Mouse (Mus musculus) thymus, postnatal 0 days (tissue): ENCODE measurements around the gene Tex26. TPM values are rescaled to one million over a fixed set of nuclear protein-coding genes. Genes with fewer than 3 reads are reported as not detected.

Source experiments
- DNase-seq: peaks from one replicate; pipeline ENCODE4 v3.0.0-alpha.2; 2015; ENCODE audit warnings: low spot score
- polyA plus RNA-seq: library from polyadenylated mRNA; unstranded; fragments of >200 nt; fragmentation: Nextera tagmentation; extraction: Ambion mirVana; gene quantifications from 2 replicates; pipeline ENCODE4 v1.2.1, GENCODE M21; 2015

The Tex26 gene
- polyA plus RNA-seq, 1 experiment from 2014 or later = 0.91 TPM

DNA sequence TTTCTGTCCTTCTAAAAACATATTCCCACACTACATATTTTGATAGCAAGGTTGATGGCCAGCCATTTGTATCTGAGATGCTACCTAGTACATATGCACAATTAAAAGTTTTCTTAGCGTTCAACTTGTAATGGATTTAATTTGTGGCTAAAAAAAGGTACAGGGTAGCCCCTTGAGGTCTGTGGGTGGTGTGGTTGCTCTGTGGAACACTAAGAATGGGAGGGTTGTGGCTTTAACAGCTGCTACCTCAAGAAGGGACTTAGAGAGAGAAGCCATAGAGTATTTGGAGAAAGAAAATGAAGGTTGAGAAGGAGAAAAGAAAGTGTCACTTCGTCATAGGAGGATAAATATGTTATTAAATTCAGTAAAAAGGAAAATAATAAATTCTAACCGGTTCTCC, 8.5 kb upstream of the Tex26 start:
- DNase-seq = peak; percentile 55

DNA sequence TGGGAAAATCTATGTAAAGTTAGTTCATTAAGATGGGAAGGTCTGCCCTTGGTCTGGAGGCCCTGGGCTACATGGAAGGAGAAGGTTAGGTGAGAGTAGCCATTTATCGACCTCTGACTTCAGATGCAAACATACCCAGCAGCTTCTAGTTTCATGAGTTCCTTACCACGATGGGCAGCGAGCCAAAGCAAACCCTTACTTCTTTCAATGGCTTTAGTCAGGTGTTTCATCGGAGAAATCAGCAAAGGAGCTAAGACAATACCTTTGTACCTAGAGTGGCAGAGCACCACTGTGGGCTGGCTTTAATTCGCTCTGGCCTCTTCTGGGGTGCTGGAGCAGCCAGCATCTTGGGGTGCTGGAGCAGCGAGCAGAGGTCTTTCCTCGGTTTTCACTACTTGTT, 5.8 kb upstream of the Tex26 start:
- no peak for DNase-seq

DNA sequence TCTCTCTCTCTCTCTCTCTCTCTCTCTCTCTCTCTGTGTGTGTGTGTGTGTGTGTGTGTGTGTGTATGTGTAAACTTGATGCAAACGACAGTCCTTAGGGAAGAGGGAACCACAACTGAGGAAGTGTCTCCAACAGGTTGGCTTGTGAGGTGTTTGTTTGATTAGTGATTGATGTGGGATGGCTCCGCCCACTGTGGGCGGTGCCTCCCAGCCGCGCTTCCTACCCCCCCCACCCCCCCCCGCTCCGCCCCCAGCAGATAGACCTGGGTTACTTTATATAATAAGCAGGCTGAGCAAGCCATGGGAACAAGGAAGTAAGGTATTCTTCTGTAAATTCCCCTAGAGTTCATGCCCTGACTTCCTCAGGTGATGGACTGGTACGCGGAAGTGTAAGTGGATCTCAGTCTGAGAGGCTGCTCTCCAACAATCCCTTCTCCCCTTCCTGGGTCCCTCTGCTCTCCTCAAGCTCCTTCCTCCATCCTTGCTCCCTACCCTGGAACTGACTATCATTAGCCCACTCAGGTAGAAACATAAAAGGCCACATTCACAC, 5.2 kb upstream of the Tex26 start:
- DNase-seq = no peak

DNA sequence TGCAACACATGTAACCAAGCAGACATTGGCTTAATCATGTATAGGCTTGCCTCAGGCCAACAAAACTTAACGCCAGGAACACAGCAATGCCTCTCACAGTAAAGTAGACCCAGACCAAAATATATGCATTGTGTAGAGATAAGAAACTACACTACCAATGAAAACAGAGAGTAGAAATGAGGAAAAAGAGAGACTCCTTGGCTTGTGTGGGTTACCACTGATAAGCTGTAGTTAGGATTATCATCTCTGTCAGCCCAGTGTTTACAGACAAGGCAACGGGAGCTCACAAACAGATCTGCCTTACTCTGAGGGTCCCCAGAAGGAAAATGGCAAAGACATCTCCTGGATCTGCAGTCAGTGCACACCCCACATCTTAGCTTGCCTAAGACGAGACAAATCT, 2.9 kb upstream of the Tex26 start:
- no peak for DNase-seq

DNA sequence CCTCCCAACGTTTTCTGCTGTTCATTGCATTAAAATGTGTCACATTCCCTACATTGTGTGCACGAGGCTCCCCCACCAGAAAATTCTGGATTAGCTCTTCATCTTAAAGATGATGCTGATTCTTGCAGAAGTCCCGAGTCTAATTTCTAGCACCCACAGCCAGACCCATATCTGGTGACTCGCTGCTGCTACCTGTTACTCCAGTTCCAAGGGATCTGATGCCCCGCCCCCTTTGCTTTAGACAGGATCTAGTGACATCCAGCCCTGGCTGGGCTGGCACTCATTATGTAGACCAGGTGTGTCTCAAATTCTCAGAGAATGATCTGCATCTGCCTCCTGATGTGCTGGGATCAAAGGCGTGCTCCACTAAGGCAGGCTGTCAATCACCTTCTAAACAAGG, 2.3 kb upstream of the Tex26 start:
- DNase-seq = no peak

DNA sequence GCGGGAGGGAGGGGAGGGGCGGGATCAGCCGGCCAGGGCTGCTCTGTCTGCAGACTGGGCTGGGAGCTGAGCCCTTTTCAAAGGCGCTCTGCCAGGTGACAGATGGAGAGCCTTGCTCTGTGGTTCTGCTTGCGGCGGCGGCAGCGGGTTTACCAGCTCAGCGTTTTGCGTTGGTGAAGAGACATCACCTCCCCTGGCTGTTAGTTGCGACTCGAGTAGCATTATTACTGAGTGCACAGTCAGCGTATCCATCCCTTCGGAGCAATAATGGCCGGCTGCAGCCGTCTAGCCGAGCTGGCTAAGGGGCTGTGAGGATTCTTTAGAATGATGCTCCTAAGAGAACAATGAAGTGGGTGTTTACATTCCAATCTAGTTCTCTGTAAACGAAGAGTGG, 717 bp downstream of the Tex26 start:
- peak; percentile 59 for DNase-seq

DNA sequence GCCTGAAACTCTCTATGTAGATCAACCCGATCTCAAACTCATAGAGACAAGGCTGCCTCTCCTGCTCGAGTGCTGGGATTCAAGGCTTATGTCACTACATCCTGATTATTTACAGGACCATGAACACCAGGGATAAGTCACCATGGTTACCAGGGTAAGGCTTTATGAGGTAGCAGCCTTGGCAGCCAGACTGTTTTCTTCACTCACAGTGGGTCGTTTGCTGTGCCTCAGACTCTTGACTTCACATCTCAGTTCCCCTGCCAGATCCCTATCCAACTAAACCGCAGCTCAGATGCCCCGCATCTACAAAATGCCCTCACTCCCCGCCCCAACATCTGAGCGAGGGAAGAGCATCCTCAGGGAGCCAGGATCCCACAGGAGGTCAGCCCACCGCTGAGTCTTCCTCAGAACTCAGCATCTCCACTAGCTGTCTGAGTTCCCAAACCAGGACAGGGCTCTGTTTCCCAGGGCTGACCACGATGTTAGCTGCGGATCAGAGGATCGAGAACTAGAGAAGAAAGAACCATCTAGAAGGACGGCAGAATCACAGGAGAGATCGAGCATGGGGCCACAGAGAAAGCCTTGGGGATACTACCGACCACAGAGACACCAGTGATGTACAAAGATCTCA, 2.3 kb downstream of the Tex26 start:
- no peak for DNase-seq

DNA sequence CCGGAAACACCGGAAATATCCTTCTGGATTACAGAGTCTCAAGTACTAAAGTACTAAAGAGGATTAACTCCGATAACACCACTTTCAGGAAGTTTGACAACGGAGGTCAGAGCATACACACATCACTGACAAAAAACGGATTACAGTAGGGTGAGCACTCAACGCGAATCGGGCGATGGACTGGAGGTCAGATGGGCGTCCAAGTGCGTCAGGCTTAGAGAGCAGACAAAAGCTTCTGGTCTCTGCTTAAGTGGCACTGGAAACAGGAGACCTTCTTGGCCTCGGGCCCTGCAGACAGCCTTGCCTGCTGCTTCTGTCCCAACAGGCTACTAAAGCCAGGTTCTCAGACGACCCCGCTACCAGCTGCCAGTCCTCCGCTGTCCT, 2.8 kb downstream of the Tex26 start:
- DNase-seq = no peak

DNA sequence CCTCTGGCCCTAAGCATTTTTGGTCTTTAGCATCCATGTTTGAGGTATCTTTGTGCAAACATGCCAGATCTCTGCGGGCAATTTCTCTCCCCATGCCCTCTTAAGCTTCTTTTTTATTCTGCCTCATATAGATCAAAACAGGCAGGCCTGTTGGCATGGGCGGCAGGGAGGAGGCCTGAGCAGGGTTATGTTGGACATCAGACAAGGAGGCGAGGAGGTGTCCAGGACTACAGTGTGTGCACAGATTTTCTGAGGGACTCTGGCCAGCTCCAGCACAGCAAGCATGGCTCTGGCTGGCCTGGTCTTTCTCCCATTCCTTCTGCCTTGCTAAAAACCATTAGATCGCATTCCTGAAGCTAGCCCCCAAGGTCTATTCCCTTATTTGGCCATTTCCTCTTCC, 5.0 kb downstream of the Tex26 start:
- DNase-seq = no peak

DNA sequence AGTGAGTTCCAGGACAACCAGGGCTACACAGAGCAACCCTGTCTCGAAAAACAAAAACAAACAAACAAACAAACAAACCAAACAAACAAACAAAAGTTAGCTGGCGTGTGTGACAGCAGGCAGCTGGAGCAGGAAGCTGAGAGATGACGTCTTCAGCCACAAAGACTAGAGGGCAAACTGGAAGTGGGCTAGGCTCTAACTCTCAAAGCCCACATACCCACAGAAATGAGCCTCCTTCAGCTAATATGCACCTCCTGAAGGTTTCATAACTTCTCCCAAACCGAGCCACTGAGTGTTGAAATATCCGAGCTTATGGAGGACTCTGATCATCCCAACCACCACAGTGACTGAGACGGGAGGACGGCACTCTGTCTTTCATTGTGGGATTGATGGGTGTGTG, 7.0 kb downstream of the Tex26 start:
- peak; percentile 55 for DNase-seq

DNA sequence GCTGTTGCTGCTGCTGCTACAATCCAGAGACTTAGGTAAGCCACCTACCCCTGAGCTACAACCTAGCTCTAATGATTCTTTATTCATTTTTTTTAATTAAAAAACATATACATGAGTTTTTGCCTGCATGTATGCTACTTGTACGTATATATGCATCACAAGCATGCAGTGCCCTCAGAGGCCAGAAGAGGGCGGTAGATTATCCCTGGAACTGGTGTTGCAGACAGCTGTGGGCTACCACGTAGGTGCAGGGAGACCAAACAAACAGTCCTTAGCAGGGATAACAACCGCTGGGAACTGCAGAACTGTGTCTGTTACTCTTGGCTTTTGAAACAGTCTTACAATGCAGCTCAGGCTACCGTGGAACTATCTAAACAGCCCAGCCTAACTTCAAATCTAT, 8.3 kb downstream of the Tex26 start:
- DNase-seq = peak; percentile 29

DNA sequence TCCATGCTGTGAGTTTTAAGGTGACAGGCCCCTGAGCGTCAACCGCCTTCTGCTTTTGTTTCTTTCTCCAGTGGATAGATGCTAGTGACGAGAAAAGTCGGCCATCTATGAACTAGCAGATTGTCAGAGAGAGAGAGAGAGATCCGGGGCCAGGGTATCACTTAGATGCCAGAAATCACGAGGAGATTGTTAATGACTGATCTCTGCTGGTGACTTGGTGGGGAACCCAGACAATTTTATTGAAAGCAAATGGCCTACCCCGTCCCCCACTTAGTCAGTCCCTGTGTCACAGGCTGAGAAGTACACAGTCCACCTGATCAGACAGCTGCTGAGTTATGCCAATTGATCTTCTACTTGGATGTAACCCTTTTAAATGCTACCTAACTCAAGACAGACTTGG, 9.9 kb downstream of the Tex26 start:
- no peak for DNase-seq

DNA sequence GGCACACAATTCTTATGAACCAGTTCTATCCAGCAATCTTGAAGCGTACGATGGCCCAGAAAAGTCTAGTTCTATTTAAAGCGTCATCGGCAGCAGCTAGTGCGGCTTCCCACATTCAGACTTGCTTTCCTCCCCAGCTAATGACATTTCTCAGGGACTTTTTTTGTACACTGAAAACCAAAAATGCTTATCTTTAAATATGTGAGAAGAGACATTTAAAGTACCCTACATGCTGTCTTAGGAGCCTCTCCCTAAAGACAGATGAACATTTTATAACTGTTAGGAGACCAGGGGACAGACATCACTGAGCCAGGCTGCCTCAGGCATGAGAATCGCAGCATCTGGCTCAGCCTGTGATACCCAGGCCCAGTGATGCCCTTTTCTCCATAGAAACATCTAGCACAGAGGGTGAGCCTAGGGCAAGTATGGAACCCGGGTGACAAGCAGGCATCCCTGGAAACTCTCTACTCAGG, 11.8 kb downstream of the Tex26 start:
- DNase-seq = no peak

DNA sequence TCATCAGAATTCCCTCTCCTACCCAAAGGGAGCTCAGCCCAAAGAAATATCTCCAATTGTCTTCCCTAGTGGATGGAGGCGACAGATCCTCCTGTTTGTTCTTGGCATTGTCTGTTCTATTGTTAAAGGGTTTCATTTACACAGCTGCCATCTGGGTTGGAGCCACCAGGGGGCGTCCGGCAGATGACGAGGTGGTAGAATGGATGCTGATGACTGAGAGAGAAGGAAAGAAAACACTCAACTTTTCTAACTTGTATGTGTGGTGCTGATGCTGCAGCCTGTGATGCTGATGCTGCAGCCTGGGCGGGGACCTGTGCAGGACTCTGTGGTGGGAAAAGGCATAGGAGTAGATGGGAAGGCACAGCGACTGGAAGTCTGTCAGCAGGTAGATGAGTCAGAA, 14.8 kb downstream of the Tex26 start:
- DNase-seq = peak; percentile 75

DNA sequence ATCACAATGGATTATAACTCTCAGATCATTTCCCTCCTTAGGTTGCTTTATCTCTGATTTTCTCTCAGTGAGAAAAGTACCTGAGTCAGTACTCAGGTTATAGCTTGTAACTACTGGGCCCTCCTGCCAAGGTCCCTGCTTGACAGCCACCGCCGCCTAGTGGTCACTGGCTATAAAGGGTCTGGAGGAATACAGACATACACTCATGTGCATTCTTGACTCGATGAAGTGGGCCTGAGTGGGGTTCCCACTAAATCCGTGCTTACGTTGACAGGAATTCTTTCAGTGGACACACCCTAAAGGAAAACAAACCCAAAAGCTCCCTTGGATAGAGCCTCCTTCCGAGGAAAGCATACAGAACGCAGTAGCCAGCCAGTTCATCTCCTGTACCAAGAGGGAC, 17.1 kb downstream of the Tex26 start:
- no peak for DNase-seq

DNA sequence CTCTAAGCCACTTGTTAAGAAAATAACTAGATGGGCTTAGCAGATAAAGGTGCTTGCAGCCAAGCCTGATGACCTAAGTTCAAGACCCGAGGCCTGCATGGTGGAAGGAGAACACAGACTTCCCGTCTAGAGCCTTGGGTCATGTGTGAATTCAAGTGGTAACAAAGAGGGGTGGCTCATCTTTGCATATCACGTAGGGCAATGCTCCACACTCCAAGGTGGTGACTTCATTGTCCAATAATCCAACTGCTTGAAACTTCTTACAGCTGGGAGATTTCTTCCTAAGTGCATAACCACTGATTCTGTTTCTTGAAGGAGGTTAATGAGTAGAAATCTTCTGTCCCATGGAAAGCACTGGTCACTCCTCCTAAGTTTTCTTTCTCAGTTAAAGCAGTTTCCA, 22.6 kb downstream of the Tex26 start:
- no peak for DNase-seq

DNA sequence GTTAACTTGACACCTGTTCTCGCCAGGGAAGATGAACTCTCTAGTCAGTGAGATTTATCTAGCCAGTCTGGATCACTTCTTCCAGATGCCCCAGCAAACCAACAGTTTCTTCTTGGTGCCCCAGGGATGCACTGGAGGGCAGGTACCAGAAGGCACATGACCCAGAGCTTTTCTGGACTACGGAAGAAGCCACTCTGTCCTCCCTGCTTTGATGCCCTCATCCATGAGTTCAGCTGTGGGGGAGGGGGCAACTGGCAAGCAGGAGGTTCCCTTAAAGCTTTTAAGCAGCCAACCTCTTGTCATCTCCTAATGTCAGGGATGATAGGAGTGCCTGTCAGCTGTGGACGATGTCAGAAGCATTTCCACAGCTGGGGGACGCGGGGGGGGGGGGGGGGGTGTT, 25.8 kb downstream of the Tex26 start:
- DNase-seq = no peak

DNA sequence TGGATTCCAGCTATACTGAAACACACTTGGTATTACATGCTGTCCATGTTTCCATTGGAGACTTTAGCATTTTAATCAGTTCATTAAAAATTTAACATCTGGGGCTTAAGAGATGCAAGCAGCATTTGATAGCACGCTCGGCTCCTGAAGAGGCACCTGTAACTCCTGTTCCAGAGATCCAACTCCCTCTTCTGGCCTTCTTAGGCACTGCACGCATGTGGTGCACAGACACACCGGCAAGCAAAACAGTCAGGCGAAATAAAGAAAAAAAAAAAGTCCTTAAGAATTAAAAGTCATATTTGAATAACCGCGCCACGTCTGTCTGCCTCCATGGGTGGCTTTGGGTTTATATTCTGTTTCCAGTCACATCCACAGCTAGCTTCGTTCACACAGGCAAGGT, 34.7 kb downstream of the Tex26 start:
- DNase-seq = no peak

DNA sequence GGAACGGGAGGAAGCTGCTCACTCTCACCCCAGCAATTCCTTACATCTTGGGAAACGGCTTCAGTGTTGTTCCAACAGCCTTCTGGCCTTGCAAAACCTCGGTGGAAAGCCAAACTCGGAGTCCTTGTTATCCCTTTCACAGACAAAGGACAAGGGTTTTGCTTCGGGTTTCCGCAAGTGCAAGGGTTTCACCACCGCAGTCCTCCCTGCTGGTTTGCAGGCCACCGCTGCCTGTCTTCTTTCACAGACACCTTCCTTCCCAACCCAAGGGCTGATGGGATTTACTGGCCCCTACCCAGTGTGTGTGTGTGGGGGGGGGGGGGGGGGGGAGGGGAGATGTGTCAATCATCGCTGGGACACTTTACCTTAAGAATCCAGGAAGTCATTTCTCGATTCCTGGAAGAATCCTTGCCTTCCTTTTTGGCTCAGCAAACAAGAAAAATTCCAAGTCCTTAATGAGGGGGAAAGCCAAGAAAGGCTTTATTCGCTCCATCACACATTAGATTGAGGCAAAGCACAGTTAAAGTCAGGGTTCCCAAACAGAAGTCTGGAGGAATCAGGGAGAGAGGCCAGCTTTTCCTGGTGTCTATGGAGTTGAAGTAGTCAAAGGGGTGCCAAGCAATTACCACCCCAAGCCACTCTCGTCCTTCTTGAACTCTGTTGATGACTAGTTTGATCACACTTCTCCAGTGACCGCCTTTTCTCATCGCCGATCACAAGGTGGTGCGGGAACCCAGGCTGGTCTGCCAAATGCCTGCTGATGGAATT, 35.4 kb downstream of the Tex26 start:
- DNase-seq = no peak

DNA sequence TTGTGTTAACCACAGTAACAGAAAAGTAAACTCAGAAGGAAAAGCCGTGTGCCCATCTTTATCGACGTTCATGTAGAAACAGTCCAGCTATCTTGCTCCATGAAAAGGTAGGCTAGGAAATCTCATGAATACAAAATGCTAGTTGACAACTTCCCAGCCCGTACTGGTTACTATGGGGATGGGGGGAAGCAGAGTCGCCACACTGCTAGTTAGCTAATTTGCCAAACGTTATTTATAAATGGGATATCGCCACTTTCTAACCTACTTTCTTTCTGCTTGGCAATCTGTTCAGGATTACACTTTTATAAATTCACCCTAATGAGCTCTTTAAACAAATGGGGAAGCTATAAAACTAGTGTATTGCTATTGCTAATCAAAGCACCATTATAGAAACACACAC, 42.5 kb downstream of the Tex26 start:
- no peak for DNase-seq

DNA sequence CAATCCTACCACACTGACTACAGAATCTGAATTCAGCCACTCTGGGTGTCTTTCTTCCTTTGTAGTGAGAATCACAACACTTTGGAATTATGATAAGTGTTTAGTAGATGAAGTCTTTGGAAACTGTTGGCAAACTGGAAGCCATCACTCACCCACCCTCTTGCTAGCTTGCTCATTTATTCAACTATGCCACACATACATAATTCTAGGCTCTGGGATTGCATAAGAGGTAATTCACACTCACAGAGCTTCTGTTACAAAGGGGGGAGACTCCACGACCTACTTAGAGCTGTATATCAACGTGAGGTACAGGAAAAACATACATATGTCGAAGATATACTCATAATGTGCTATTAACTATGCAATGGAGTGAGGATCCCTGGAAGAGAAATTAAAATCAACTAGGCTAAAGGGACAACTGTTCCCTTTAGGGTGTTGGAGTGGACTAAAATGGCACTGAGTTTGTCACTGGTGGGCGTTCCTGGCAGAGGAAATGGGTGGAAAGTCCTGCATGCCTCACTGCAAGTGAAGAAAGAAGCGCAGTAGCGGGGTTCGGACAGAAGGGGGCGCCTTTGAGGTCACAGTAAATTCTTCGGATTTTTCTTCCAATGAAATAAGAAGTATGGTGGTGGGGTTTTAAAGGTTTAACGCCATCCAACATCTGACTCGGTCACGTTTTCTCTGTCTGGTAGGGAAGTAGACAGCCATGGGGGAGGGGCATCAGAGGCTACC, 44.0 kb downstream of the Tex26 start:
- peak; percentile 13 for DNase-seq

DNA sequence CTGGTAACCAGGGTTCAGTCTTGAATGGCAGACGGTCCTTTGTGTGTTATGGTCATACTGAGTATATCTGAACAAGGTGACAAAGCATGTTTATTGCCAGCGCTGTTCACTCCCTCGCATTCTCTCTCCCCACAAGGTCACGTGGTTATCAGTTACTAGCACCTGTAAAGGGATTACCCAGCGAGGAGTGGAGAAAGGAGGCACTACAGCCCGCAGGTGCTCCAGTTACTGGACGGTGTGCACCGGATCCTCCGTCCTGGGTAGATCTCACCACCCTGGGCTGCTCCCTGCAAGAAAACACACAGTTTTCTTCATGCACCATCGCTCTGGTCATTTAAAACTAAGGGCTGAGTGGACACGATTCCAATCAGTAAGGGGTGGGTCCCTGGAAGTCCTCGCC, 44.8 kb downstream of the Tex26 start:
- no peak for DNase-seq
